Mouse (Mus musculus): ENCODE data around the gene Cd24a. TPM values are rescaled to one million over a fixed set of nuclear protein-coding genes. Genes with fewer than 3 reads are reported as not detected.

Gene Cd24a
- polyA plus RNA-seq, 1 experiment from 2014 or later = 80.4 TPM

GRCm38 (mm10) chr10:43611081-43611480 lies 33.0 kb downstream of the Cd24a start:
- Histone ChIP-seq H3K9ac (ENCODE audit: low read length) (no peak overlapping the region), H3K4me1 (ENCODE audit: control insufficient read depth in 2 of 2, insufficient read depth in 2 of 2, low read length in 2 of 2) (no peaks in the 10 kb centered on the region), H3K27ac (replicated peaks in 1 of 2; ENCODE audit: control insufficient read depth in 1 of 2, insufficient read depth in 1 of 2, low read depth in 2 of 2, low read length in 2 of 2) (no peak overlapping the region), H3K4me2 (ENCODE audit: low read length) (no peak overlapping the region), H3K4me3 (ENCODE audit: control insufficient read depth in 1 of 2, insufficient read depth in 1 of 2, low read depth in 1 of 2, low read length in 2 of 2) (no peak overlapping the region), H3K27me3 (ENCODE audit: control insufficient read depth, insufficient read depth, low read length) (no peaks in the 10 kb centered on the region), H3K9me3 (ENCODE audit: control insufficient read depth, low read length) (no peaks in the 10 kb centered on the region), H3K36me3 (ENCODE audit: control insufficient read depth, insufficient read depth, low read length) (no peaks in the 10 kb centered on the region)
- ATAC-seq (ENCODE audit: insufficient number of reproducible peaks, insufficient read depth, low FRiP score, low read depth) = no peak

- no peak overlapping the region for H3K27ac ChIP-seq (replicated peaks in 1 of 2; ENCODE audit: control insufficient read depth in 1 of 2, insufficient read depth in 1 of 2, low read depth in 2 of 2, low read length in 2 of 2)
- H3K9me3 ChIP-seq (ENCODE audit: control insufficient read depth, low read length) = no peaks in the 10 kb centered on the region
- WGBS = 19% methylated on average over 6 of the region's 6 CpGs
- H3K4me1 ChIP-seq (ENCODE audit: control insufficient read depth in 2 of 2, insufficient read depth in 2 of 2, low read length in 2 of 2) = no peaks in the 10 kb centered on the region
- H3K9ac ChIP-seq (ENCODE audit: low read length) = no peak overlapping the region
- H3K4me3 ChIP-seq (ENCODE audit: control insufficient read depth in 1 of 2, insufficient read depth in 1 of 2, low read depth in 1 of 2, low read length in 2 of 2) = no peak overlapping the region
- H3K27me3 ChIP-seq (ENCODE audit: control insufficient read depth, insufficient read depth, low read length) = no peaks in the 10 kb centered on the region
- no peaks in the 10 kb centered on the region for H3K36me3 ChIP-seq (ENCODE audit: control insufficient read depth, insufficient read depth, low read length)
- ATAC-seq (ENCODE audit: insufficient number of reproducible peaks, insufficient read depth, low FRiP score, low read depth) = no peak
- no peak overlapping the region for H3K4me2 ChIP-seq (ENCODE audit: low read length)
These were observed 41.0 kb downstream of the Cd24a start for GRCm38 (mm10) chr10:43619059-43619531.

DNA sequence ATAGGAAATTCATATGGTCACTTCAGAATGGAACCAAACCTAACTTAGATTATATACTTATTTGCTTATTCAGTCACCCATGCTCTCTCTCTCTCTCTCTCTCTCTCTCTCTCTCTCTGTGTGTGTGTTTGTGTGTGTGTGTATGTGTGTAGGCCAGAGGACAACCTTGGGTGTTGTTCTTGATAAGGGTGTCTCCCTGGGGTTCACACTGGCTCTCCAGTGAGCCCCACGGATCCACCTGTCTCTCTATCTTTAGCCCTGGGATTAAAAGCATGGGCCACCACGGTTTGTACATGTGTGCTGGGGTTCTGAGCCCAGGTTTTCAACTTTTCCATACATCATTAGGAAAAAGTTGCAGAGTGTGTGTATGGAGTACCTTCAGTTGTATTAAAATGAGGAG lies 41.9 kb downstream of the Cd24a start:
- Histone ChIP-seq H3K27ac (replicated peaks in 1 of 2; ENCODE audit: control insufficient read depth in 1 of 2, insufficient read depth in 1 of 2, low read depth in 2 of 2, low read length in 2 of 2) (no peak overlapping the region), H3K27me3 (ENCODE audit: control insufficient read depth, insufficient read depth, low read length) (no peaks in the 10 kb centered on the region), H3K36me3 (ENCODE audit: control insufficient read depth, insufficient read depth, low read length) (no peaks in the 10 kb centered on the region), H3K9ac (ENCODE audit: low read length) (no peak overlapping the region), H3K4me1 (ENCODE audit: control insufficient read depth in 2 of 2, insufficient read depth in 2 of 2, low read length in 2 of 2) (no peaks in the 10 kb centered on the region), H3K4me3 (ENCODE audit: control insufficient read depth in 1 of 2, insufficient read depth in 1 of 2, low read depth in 1 of 2, low read length in 2 of 2) (no peak overlapping the region), H3K9me3 (ENCODE audit: control insufficient read depth, low read length) (no peaks in the 10 kb centered on the region), H3K4me2 (ENCODE audit: low read length) (no peak overlapping the region)
- WGBS = 63% methylated on average over 2 of the region's 2 CpGs
- no peak for ATAC-seq (ENCODE audit: insufficient number of reproducible peaks, insufficient read depth, low FRiP score, low read depth)

DNA sequence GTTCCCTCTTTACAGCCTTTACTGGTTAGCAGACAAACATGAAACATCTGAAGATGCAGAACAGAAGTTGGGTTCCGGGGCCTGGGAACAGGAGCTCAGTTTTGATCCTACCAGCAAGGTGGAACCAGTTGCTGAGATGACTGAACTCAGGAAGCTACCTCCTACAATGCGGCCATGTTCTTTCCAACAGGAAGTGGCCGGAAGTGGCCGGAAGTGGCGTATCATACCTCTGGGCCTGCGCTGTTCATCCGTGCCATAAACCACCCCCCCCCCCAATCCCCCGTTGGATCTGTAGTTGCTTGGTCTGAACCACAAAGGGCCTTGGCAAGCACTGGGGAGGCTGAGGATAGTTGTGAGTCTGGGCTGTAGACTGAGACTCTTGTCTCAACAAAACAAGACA lies 45.4 kb downstream of the Cd24a start:
- ATAC-seq (ENCODE audit: insufficient number of reproducible peaks, insufficient read depth, low FRiP score, low read depth) = no peak
- 90% methylated on average over 8 of the region's 8 CpGs for WGBS
- Histone ChIP-seq H3K9ac (ENCODE audit: low read length) (no peak overlapping the region), H3K4me3 (ENCODE audit: control insufficient read depth in 1 of 2, insufficient read depth in 1 of 2, low read depth in 1 of 2, low read length in 2 of 2) (no peak overlapping the region), H3K27ac (replicated peaks in 1 of 2; ENCODE audit: control insufficient read depth in 1 of 2, insufficient read depth in 1 of 2, low read depth in 2 of 2, low read length in 2 of 2) (no peak overlapping the region), H3K27me3 (ENCODE audit: control insufficient read depth, insufficient read depth, low read length) (no peaks in the 10 kb centered on the region), H3K4me2 (ENCODE audit: low read length) (no peak overlapping the region), H3K9me3 (ENCODE audit: control insufficient read depth, low read length) (0 out of 2 replicates have a peak, but pooled peaks cover 4% of the 10 kb centered on the region), H3K4me1 (ENCODE audit: control insufficient read depth in 2 of 2, insufficient read depth in 2 of 2, low read length in 2 of 2) (no peaks in the 10 kb centered on the region), H3K36me3 (ENCODE audit: control insufficient read depth, insufficient read depth, low read length) (no peaks in the 10 kb centered on the region)

DNA sequence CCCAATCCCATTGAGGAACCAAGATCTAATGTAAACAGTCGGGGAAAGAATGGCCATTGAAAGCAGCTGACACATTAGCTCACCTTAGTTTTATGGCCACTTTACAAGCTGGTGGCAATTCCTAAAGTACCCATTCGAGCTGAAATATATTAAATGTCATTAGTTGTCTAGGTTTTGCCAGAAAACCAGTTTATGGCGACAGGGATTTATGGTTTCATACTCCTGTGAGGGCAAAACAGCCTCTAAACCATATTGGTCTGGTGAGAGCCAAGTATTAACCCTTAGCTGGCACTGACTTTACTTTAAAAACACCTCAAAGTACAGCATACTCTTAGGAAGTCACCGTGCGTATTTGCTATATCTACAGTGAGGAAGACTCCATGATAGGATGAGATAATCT lies 46.3 kb downstream of the Cd24a start:
- Histone ChIP-seq H3K27ac (replicated peaks in 1 of 2; ENCODE audit: control insufficient read depth in 1 of 2, insufficient read depth in 1 of 2, low read depth in 2 of 2, low read length in 2 of 2) (no peak overlapping the region), H3K36me3 (ENCODE audit: control insufficient read depth, insufficient read depth, low read length) (no peaks in the 10 kb centered on the region), H3K9ac (ENCODE audit: low read length) (no peak overlapping the region), H3K4me2 (ENCODE audit: low read length) (no peak overlapping the region), H3K9me3 (ENCODE audit: control insufficient read depth, low read length) (0 out of 2 replicates have a peak, but pooled peaks cover 4% of the 10 kb centered on the region), H3K4me3 (ENCODE audit: control insufficient read depth in 1 of 2, insufficient read depth in 1 of 2, low read depth in 1 of 2, low read length in 2 of 2) (no peak overlapping the region), H3K4me1 (ENCODE audit: control insufficient read depth in 2 of 2, insufficient read depth in 2 of 2, low read length in 2 of 2) (no peaks in the 10 kb centered on the region), H3K27me3 (ENCODE audit: control insufficient read depth, insufficient read depth, low read length) (no peaks in the 10 kb centered on the region)
- ATAC-seq (ENCODE audit: insufficient number of reproducible peaks, insufficient read depth, low FRiP score, low read depth) = no peak
- WGBS = 80% methylated on average over 5 of the region's 5 CpGs

- no peaks in the 10 kb centered on the region for H3K4me1 ChIP-seq (ENCODE audit: control insufficient read depth in 2 of 2, insufficient read depth in 2 of 2, low read length in 2 of 2)
- H3K27me3 ChIP-seq (ENCODE audit: control insufficient read depth, insufficient read depth, low read length) = no peaks in the 10 kb centered on the region
- H3K4me3 ChIP-seq (ENCODE audit: control insufficient read depth in 1 of 2, insufficient read depth in 1 of 2, low read depth in 1 of 2, low read length in 2 of 2) = no peak overlapping the region
- H3K9ac ChIP-seq (ENCODE audit: low read length) = no peak overlapping the region
- H3K36me3 ChIP-seq (ENCODE audit: control insufficient read depth, insufficient read depth, low read length) = no peaks in the 10 kb centered on the region
- H3K4me2 ChIP-seq (ENCODE audit: low read length) = no peak overlapping the region
- no peak overlapping the region for H3K27ac ChIP-seq (replicated peaks in 1 of 2; ENCODE audit: control insufficient read depth in 1 of 2, insufficient read depth in 1 of 2, low read depth in 2 of 2, low read length in 2 of 2)
- 61% methylated on average over 2 of the region's 2 CpGs for WGBS
- H3K9me3 ChIP-seq (ENCODE audit: control insufficient read depth, low read length) = 0 out of 2 replicates have a peak, but pooled peaks cover 4% of the 10 kb centered on the region
- ATAC-seq (ENCODE audit: insufficient number of reproducible peaks, insufficient read depth, low FRiP score, low read depth) = no peak
These were observed 46.8 kb downstream of the Cd24a start for GRCm38 (mm10) chr10:43624791-43625398.

DNA sequence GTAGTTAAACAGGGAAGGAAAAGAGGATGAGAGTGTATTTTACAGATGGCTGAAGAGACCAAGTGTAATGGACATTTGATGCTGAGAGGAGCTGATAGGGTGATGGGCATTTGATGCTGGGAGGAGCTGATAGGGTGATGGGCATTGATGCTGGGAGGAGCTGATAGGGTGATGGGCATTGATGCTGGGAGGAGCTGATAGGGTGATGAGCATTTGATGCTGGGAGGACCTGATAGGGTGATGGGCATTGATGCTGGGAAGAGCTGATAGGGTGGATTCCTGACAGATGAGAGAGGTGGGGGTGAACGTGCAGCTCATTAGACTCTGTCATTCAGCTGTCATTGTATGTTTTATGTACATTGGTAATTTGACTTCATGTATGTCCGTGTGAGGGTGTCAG lies 47.5 kb downstream of the Cd24a start:
- 57% methylated on average over 2 of the region's 2 CpGs for WGBS
- H3K4me1 ChIP-seq (ENCODE audit: control insufficient read depth in 2 of 2, insufficient read depth in 2 of 2, low read length in 2 of 2) = no peaks in the 10 kb centered on the region
- no peaks in the 10 kb centered on the region for H3K27me3 ChIP-seq (ENCODE audit: control insufficient read depth, insufficient read depth, low read length)
- H3K27ac ChIP-seq (replicated peaks in 1 of 2; ENCODE audit: control insufficient read depth in 1 of 2, insufficient read depth in 1 of 2, low read depth in 2 of 2, low read length in 2 of 2) = no peak overlapping the region
- no peak for ATAC-seq (ENCODE audit: insufficient number of reproducible peaks, insufficient read depth, low FRiP score, low read depth)
- H3K36me3 ChIP-seq (ENCODE audit: control insufficient read depth, insufficient read depth, low read length) = no peaks in the 10 kb centered on the region
- H3K9ac ChIP-seq (ENCODE audit: low read length) = no peak overlapping the region
- H3K4me2 ChIP-seq (ENCODE audit: low read length) = no peak overlapping the region
- 0 out of 2 replicates have a peak, but pooled peaks cover 4% of the 10 kb centered on the region for H3K9me3 ChIP-seq (ENCODE audit: control insufficient read depth, low read length)
- no peak overlapping the region for H3K4me3 ChIP-seq (ENCODE audit: control insufficient read depth in 1 of 2, insufficient read depth in 1 of 2, low read depth in 1 of 2, low read length in 2 of 2)

DNA sequence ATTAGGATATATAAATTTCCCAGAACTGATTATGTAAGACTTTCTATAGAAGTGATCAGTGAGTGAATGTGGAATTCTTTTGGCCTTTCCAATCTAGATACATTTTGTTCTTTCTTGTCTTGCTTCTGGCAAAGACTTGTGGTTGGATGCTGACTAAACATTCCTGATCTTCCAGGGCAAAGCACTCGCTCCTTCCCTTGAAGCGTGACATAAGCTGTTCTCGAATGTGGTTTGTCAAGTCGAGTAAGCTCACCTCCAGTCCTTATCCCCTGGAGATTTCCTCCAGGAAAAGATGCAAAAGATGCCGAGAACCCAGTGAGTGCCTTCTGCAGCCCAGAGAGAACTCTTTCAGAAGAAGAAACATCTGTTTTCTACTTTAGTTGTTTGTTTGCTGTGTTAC lies 51.1 kb downstream of the Cd24a start:
- H3K36me3 ChIP-seq (ENCODE audit: control insufficient read depth, insufficient read depth, low read length) = no peaks in the 10 kb centered on the region
- H3K4me2 ChIP-seq (ENCODE audit: low read length) = no peak overlapping the region
- no peak for ATAC-seq (ENCODE audit: insufficient number of reproducible peaks, insufficient read depth, low FRiP score, low read depth)
- no peaks in the 10 kb centered on the region for H3K27me3 ChIP-seq (ENCODE audit: control insufficient read depth, insufficient read depth, low read length)
- no peak overlapping the region for H3K4me3 ChIP-seq (ENCODE audit: control insufficient read depth in 1 of 2, insufficient read depth in 1 of 2, low read depth in 1 of 2, low read length in 2 of 2)
- H3K4me1 ChIP-seq (ENCODE audit: control insufficient read depth in 2 of 2, insufficient read depth in 2 of 2, low read length in 2 of 2) = no peaks in the 10 kb centered on the region
- H3K9ac ChIP-seq (ENCODE audit: low read length) = no peak overlapping the region
- 64% methylated on average over 5 of the region's 5 CpGs for WGBS
- no peak overlapping the region for H3K27ac ChIP-seq (replicated peaks in 1 of 2; ENCODE audit: control insufficient read depth in 1 of 2, insufficient read depth in 1 of 2, low read depth in 2 of 2, low read length in 2 of 2)
- 0 out of 2 replicates have a peak, but pooled peaks cover 4% of the 10 kb centered on the region for H3K9me3 ChIP-seq (ENCODE audit: control insufficient read depth, low read length)

Measured in heart, embryonic 14.5 days (tissue).